Mouse (Mus musculus) ES-E14 (cell line): ENCODE results near the gene Ces3b.

Experiments
- CHD2 ChIP-seq: IDR thresholded peaks from 2 replicates; pipeline ENCODE4 v1.6.1; 2014; ENCODE audit warnings: mild to moderate bottlenecking, low read depth, low read length, inconsistent platforms
- HCFC1 ChIP-seq: IDR thresholded peaks from 2 replicates; pipeline ENCODE4 v1.6.1; 2012; ENCODE audit warnings: low read length, inconsistent platforms, borderline replicate concordance; ENCODE audit not compliant: insufficient read depth
- MAFK ChIP-seq: IDR thresholded peaks from 2 replicates; pipeline ENCODE4 v1.6.1; 2014; ENCODE audit warnings: mild to moderate bottlenecking, low read depth, low read length, inconsistent platforms; ENCODE audit not compliant: insufficient read depth
- ZC3H11A ChIP-seq: IDR thresholded peaks from 2 replicates; pipeline ENCODE4 v1.6.1; 2012; ENCODE audit warnings: low read depth, mild to moderate bottlenecking, inconsistent platforms, low read length, borderline replicate concordance
- ZNF384 ChIP-seq: IDR thresholded peaks from 2 replicates; pipeline ENCODE4 v1.6.1; 2012; ENCODE audit warnings: low read depth, low read length, inconsistent platforms

DNA sequence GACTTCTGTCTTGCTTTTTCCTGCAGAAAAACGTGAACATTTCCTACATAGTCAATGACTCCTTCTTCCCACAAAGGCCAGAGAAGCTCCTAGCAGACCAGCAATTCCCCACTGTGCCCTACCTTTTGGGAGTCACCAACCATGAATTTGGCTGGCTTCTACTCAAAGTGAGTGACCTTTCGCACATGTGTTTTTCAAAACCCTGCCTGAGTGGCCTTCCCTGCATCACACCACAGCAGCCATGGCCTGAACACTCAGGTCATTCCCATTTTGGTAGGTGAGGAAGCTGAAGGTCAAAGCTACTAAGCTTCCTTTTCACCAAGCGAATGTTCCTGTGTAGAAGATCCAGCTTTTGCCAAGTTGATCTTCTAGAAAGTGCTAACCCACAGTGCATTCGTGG lies 5.0 kb downstream of the Ces3b start:
- TF ChIP-seq HCFC1 (no peak), CHD2 (no peak), ZNF384 (no peak), ZC3H11A (no peak), MAFK (no peak)
